Mouse (Mus musculus) G1E (cell line): ENCODE measurements around the gene 4930404H24Rik. TPM values are rescaled to one million over a fixed set of nuclear protein-coding genes. Genes with fewer than 3 reads are reported as not detected.

Experiments
- ATAC-seq: 2 replicates; pipeline ENCODE4 v1.8.0; 2016; ENCODE audit warnings: mild to moderate bottlenecking; ENCODE audit not compliant: insufficient number of reproducible peaks, poor library complexity, low FRiP score, severe bottlenecking; ENCODE audit errors: extremely low read depth
- DNase-seq: peaks from one replicate; pipeline ENCODE4 v3.0.0; 2012; ENCODE audit warnings: low spot score
- H3K27me3 ChIP-seq: 2 replicates; pipeline ENCODE4 v1.6.1; 2012; ENCODE audit warnings: mild to moderate bottlenecking, low read length, inconsistent platforms; ENCODE audit not compliant: insufficient read depth
- H3K36me3 ChIP-seq: replicated peaks from 2 replicates; pipeline ENCODE3; 2012; ENCODE audit warnings: mild to moderate bottlenecking, inconsistent platforms
- H3K4me1 ChIP-seq: 2 replicates; pipeline ENCODE4 v1.6.1; 2012; ENCODE audit warnings: low read depth, low read length, inconsistent platforms, mixed read lengths; ENCODE audit not compliant: insufficient read depth
- H3K4me3 ChIP-seq: 2 replicates; pipeline ENCODE4 v1.5.1; 2012; ENCODE audit warnings: low read depth, mild to moderate bottlenecking, inconsistent platforms, low read length, moderate library complexity, mixed read lengths
- H3K9me3 ChIP-seq: replicated peaks from 2 replicates; pipeline ENCODE4 v1.6.1; 2012; ENCODE audit warnings: inconsistent platforms
- CTCF ChIP-seq: IDR thresholded peaks from 2 replicates; pipeline ENCODE4 v1.5.1; 2012; ENCODE audit warnings: low read depth, low read length, inconsistent platforms, mixed read lengths
- GATA1 ChIP-seq: IDR thresholded peaks from 2 replicates; pipeline ENCODE4 v1.6.1; 2012; ENCODE audit warnings: borderline replicate concordance, low read length, inconsistent platforms, mixed read lengths
- GATA2 ChIP-seq: IDR thresholded peaks from 2 replicates; pipeline ENCODE4 v1.6.1; 2012; ENCODE audit warnings: low read depth, low read length, inconsistent platforms, borderline replicate concordance
- POLR2AphosphoS5 ChIP-seq: IDR thresholded peaks from 2 replicates; pipeline ENCODE4 v1.6.1; 2012; ENCODE audit warnings: low read depth, low read length, inconsistent platforms; ENCODE audit not compliant: insufficient replicate concordance
- TAL1 ChIP-seq: conservative IDR thresholded peaks from 2 replicates; pipeline ENCODE4 v1.6.1; 2012; ENCODE audit warnings: low read depth, low read length, inconsistent platforms, mixed read lengths
- polyA plus RNA-seq: library from polyadenylated mRNA; stranded (reverse); fragments of >175 nt; gene quantifications from 2 replicates; pipeline ENCODE4 v1.2.3, GENCODE M21; 2012
- total RNA-seq, 2 experiments: library from RNA; stranded (forward) in 1 of 2; stranded (reverse) in 1 of 2; fragments of 200-1000 nt in 1 of 2; fragments of >200 nt in 1 of 2; fragmentation: Nextera tagmentation in 1 of 2; gene quantifications; 2 replicates each; pipeline ENCODE4 v1.2.3; 2014 to 2017

Gene 4930404H24Rik
- total and polyA plus RNA-seq, 3 experiments = not detected

DNA sequence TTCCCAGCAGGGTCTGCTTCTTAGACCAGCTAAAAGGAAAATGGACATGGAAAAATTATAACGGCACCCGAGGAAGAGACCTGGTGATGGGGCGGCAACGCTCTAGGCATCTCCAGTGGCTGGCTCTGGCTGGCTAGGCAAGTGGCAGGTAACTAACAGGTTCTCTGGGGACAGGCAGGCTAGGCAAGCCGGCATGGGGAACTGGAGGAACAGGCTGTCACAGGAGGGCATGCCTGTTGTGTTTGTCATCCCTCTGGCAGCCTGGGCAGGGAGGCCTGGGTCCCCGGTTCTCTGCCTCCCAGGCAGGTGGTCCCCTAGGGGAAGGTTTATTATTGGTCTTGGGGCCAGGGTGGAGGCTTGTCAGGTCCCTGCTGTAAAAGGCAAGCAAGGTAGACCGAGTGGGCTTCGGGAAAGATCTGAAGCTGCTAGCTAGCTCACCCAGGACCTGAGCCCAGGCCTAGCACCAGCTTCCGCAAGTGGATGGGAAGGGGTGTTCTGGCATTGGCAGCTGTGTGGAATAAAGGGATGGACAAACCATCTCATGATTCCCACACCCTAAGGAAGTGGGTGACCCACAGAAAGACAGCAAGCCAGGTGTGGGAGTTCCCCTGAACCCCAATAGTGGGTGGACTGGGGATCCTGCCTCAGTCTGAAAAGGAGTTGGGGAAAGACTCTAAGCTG is 34.4 kb downstream of the 4930404H24Rik start:
- peaks cover 10% of the 10 kb centered on the region for H3K36me3 ChIP-seq
- H3K9me3 ChIP-seq = no peaks in the 10 kb centered on the region
- TF ChIP-seq POLR2AphosphoS5 (no peak), CTCF (no peak), GATA1 (no peak), TAL1 (no peak), GATA2 (no peak)
- peak overlapping the region; percentile 75; the same call in 1 of the 2 replicates for H3K4me3 ChIP-seq
- ATAC-seq = no peak
- H3K4me1 ChIP-seq = peaks cover 88% of the 10 kb centered on the region
- H3K27me3 ChIP-seq = peaks cover 70% of the 10 kb centered on the region
- DNase-seq = no peak

DNA sequence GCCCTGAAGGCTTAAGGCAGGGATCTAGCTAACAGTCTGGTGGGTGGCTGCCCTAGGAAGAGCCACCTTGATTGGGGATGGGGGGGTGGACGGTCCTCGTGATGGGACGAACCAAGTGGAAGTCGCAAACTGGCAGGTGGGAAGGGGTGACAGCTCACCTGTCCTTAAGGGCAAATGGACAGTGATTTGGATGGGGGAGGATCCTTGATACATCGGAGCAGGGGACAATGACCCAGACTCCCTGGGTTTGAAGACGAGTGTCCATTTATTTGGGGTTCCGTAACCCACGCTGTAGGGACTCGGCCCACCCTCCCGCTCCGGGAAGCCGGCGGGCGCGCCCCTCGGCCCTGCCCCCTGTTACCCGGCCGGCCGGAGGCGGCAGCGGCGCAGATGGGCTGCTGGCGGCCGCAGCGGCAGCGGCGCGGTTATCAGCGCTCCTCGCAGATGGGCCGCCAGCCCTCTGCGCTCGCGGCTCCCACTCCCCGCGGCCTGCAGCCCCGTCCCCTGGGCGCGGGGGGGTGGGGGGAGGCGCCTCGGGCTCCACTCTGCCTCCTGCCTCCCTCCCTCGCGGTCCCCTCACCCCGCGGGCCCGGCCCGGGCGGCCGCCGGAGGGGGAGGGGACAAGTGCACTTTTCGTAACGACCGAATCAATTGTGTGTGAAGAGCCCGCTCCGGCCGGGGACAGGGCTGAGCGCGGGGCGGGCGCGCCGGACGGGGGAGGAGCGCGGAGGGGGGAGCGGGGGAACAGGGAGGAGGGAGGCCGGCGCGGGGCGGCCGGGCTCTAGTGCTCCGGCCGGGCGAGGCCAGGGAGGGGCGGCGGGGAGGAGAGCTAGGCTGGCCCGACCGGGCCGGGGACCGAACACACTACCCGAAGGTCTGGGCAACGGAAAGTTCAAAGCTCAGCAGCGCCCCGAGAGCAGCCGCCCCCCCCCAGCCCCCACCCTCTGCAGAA is 35.3 kb downstream of the 4930404H24Rik start:
- H3K4me3 ChIP-seq = peak overlapping the region; percentile 75
- no peaks in the 10 kb centered on the region for H3K9me3 ChIP-seq
- peaks cover 70% of the 10 kb centered on the region for H3K27me3 ChIP-seq
- peaks cover 79% of the 10 kb centered on the region for H3K4me1 ChIP-seq
- DNase-seq (peak; percentile 53), ATAC-seq (no peak)
- no peak for TF ChIP-seq GATA1
- H3K36me3 ChIP-seq = peaks cover 8% of the 10 kb centered on the region

DNA sequence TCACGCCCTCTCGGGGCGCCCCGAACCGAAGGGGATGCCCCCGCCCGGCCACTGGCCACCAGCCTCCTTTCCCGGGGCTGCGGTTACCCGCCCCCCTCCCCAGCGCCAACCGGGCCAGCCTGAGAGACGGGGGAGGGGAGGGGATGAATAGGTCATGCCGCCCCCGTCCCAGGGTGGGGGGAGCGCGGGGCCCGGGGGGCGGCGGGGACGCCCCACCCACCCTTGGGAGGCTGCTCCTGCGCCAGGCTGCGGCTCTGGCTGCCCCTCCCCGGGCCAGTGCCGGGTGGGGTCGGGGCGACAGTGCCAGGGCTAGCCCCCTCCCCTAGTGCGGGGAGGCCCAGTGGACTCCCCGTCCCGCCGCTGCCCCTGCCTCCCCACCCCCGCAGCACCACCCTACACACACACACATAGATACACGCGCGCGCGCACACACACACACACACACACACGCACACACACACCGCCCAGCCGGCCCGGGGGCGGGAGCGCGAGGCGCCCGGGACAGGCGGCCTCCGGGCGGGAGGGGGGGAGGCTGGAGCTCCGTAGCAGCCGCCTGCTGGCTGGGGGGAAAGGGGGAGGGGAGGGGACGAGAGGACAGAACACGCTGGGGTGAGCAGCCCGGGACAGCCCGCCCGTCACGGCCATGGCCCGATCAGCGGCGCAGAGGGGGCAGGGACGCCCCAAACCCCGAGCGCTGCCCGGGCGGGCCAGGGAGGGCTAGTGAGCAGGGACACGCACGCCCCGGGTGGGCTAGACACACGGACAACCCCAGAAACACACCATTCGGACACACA is 36.2 kb downstream of the 4930404H24Rik start:
- ATAC-seq (no peak), DNase-seq (peak; percentile 79)
- no peaks in the 10 kb centered on the region for H3K9me3 ChIP-seq
- peaks cover under 1% of the 10 kb centered on the region for H3K36me3 ChIP-seq
- peaks cover 65% of the 10 kb centered on the region for H3K27me3 ChIP-seq
- H3K4me1 ChIP-seq = peaks cover 70% of the 10 kb centered on the region
- H3K4me3 ChIP-seq = peak overlapping the region; percentile 75
- TF ChIP-seq POLR2AphosphoS5 (no peak), TAL1 (no peak), CTCF (no peak), GATA1 (no peak)

DNA sequence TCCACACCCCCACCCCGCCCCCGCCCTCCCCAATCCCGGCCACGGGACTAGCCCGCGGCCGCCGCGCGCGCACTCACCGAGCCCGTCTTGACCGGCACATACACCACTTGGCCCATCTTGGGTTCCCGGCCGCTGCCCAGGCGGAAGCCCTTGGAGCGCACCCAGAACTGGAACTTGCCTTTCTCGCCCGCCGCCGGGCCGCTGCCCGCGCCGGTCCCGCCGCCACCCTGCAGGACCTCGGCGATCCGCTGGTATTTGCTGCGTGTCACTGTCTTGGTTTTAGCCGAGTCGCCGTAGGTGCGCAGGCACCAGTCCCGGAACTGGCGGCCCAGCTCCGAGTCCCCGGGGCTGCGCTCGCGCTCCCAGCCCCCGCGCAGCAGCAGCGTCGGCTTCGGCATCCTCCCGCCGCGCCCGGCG is 36.8 kb downstream of the 4930404H24Rik start:
- peaks cover 64% of the 10 kb centered on the region for H3K4me1 ChIP-seq
- ATAC-seq (no peak), DNase-seq (peak; percentile 42)
- H3K27me3 ChIP-seq = peaks cover 65% of the 10 kb centered on the region
- H3K4me3 ChIP-seq = peak overlapping the region; percentile 75
- TF ChIP-seq GATA1 (no peak), TAL1 (no peak), POLR2AphosphoS5 (no peak), GATA2 (no peak), CTCF (no peak)
- H3K36me3 ChIP-seq = no peaks in the 10 kb centered on the region
- H3K9me3 ChIP-seq = peaks cover 2% of the 10 kb centered on the region; the same call in 1 of the 2 replicates

DNA sequence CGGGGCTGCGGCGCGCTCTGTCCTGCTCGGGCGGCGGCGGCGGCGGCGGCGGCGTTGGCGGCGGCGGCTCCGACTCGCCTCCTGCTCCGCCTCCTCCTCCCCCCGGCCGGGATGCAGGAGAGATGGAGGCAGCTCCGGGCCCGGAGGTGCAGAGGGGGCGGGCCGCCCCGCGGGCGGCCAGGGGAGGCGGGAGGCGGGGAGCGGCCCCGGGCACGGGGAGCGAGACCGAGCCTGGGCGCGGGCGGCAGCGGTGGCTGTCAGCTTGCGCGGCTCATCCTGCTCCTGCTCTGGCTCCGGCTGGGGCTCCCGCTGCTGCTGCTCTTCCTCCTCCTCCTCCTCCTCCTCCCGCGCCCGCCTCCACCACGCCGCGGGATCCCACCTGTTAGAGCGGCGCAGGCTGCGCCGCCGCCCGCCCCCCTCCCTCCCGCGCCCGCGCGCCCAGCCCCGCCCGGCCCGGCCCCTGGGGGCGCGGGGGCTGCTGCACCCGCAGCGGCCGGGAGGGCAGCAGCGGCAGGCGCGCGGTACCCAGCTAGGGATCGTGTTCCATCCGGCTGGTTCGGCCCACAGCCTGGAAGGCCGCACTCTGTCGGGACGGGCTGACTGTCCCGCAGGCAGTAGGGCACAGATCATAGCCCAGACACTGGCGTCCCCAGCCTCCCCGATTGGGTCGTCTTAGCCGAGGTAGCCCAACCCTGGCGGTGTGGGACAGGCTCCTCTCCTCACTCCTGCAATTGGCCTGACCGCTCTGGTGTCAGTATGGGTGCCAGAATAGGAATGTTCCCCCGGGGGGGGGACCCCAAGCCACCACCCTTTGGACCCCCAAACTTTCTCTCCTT is 37.6 kb downstream of the 4930404H24Rik start, which contains the start of gene Nol4l:
Nol4l (minus strand) TSS at position 41 of the 836 bp plus-strand sequence.
- H3K9me3 ChIP-seq = peaks cover 2% of the 10 kb centered on the region; the same call in 1 of the 2 replicates
- TF ChIP-seq GATA1 (no peak), GATA2 (no peak), TAL1 (no peak), POLR2AphosphoS5 (no peak), CTCF (no peak)
- H3K36me3 ChIP-seq = no peaks in the 10 kb centered on the region
- H3K27me3 ChIP-seq = peaks cover 71% of the 10 kb centered on the region
- H3K4me3 ChIP-seq = peak within 1 kb of the TSS; percentile 75
- peaks cover 57% of the 10 kb centered on the region for H3K4me1 ChIP-seq
- DNase-seq (peak; percentile 55), ATAC-seq (no peak)
